Mouse (Mus musculus) embryonic stem cell, embryonic (primary cell): ENCODE data around the gene Anxa11.
"Not testable (repeated sequence)": the region's sequence is repeated elsewhere in the genome, so short reads cannot be mapped to it uniquely, and the experiment has no call there.

ENCODE experiments used
- CTCF ChIA-PET, 4 experiments: fragments of 300-600 bp in 2 of 4; fragments of 350-600 bp in 2 of 4; sonication (Branson Sonifier 250); formaldehyde crosslinking; loops; one replicate each; lab custom pipeline; 2022; ENCODE audit warnings: inconsistent platforms in 2 of 4; lab: Charles Lee
- POLR2A ChIA-PET, 4 experiments: fragments of 300-600 bp in 2 of 4; fragments of 350-600 bp in 2 of 4; sonication (Branson Sonifier 250); formaldehyde crosslinking; loops; one replicate each; lab custom pipeline; 2022; ENCODE audit warnings: antibody characterized with exemption in 4 of 4, inconsistent platforms in 1 of 4; lab: Charles Lee

The Anxa11 gene

GRCm38 (mm10) chr14:25841991-25842687 lies at the start of gene Anxa11:
Gene Anxa11 (plus strand): TSS chr14:25842156.
- POLR2A ChIA-PET = interaction anchor here (0.6 to 6.1 kb wide), 71 partner anchors 7 to 1588 kb away, joined by 3 to 86 read pairs (median 5); partner anchors contain the start of genes Ppif (in 1 of the 4), Slmap (in 1 of the 4) and Zcchc24 (in 1 of the 4)
- CTCF ChIA-PET = interaction anchor here (0.5 to 2.2 kb wide), 12 partner anchors 9 to 277 kb away, joined by 3 to 20 read pairs (median 4); no protein-coding TSS in a partner anchor

- CTCF ChIA-PET = interaction anchor here in 2 of 4 experiments (0.5 to 1.2 kb wide), 2 partner anchors 12 to 16 kb away, joined by 4 read pairs; no protein-coding TSS in a partner anchor
- POLR2A ChIA-PET = interaction anchor here in 3 of 4 experiments (0.8 to 1.5 kb wide), 4 partner anchors 9 to 55 kb away, joined by 3 to 4 read pairs (median 3); partner anchors contain the start of gene Zcchc24 (in 1 of the 3)
Observed at GRCm38 (mm10) chr14:25794331-25794730, 47.6 kb upstream of the Anxa11 start.

DNA sequence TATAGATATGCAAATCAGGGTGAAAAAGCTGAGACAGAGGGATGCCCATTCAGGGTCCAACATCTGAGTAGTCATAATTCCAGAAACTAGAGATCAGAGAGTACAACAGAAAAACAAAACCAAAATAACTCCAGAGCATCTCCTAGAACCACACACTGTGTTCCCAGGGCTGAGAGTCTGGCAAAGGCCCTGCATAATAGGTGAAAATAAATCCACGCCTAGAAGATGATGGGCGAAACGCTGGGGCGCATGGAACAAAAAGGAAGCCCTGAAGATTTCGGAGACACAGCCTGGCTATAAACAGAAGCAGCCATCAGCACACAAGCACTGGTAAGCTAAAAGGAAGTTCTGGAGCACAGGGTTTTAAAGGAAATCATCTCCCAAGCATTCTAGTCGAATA lies 46.9 kb upstream of the Anxa11 start:
- CTCF ChIA-PET = interaction anchor here in 1 of 4 experiments (1.2 kb wide), 1 partner anchor 15 kb away, joined by 4 read pairs; no protein-coding TSS in a partner anchor
- POLR2A ChIA-PET = interaction anchor here in 2 of 4 experiments (0.7 to 1.5 kb wide), 5 partner anchors 12 to 74 kb away, joined by 3 to 4 read pairs (median 3); partner anchors contain the start of gene Zcchc24 (in 1 of the 2)

GRCm38 (mm10) chr14:25795561-25796174 lies 46.3 kb upstream of the Anxa11 start:
- POLR2A ChIA-PET = interaction anchor here in 2 of 4 experiments (1.0 to 1.1 kb wide), 2 partner anchors 11 to 73 kb away, joined by 4 read pairs; no protein-coding TSS in a partner anchor
- CTCF ChIA-PET = no interaction called here

GRCm38 (mm10) chr14:25796619-25797018 lies 45.3 kb upstream of the Anxa11 start:
- CTCF ChIA-PET = no interaction called here
- POLR2A ChIA-PET = interaction anchor here in 1 of 4 experiments (0.6 kb wide), 1 partner anchor 10 kb away, joined by 5 read pairs; no protein-coding TSS in a partner anchor

GRCm38 (mm10) chr14:25800166-25800960 lies 41.6 kb upstream of the Anxa11 start:
- POLR2A ChIA-PET = interaction anchor here in 3 of 4 experiments (0.5 to 1.8 kb wide), 10 partner anchors 15 to 802 kb away, joined by 3 to 8 read pairs (median 4); partner anchors contain the start of genes Anxa11 (in 1 of the 3) and Zcchc24 (in 1 of the 3)
- CTCF ChIA-PET = interaction anchor here (0.5 to 2.3 kb wide), 64 partner anchors 9 to 1205 kb away, joined by 3 to 14 read pairs (median 4); partner anchors contain the start of gene Zcchc24 (in 2 of the 4)

GRCm38 (mm10) chr14:25802511-25802910 lies 39.4 kb upstream of the Anxa11 start:
- ChIA-PET POLR2A (interaction anchor here in 2 of 4 experiments (0.6 to 1.3 kb wide), 3 partner anchors 10 to 876 kb away, joined by 3 to 4 read pairs (median 3); no protein-coding TSS in a partner anchor), CTCF (interaction anchor here in 1 of 4 experiments (0.7 to 1.2 kb wide), 2 partner anchors 16 to 539 kb away, joined by 4 read pairs; no protein-coding TSS in a partner anchor)

DNA sequence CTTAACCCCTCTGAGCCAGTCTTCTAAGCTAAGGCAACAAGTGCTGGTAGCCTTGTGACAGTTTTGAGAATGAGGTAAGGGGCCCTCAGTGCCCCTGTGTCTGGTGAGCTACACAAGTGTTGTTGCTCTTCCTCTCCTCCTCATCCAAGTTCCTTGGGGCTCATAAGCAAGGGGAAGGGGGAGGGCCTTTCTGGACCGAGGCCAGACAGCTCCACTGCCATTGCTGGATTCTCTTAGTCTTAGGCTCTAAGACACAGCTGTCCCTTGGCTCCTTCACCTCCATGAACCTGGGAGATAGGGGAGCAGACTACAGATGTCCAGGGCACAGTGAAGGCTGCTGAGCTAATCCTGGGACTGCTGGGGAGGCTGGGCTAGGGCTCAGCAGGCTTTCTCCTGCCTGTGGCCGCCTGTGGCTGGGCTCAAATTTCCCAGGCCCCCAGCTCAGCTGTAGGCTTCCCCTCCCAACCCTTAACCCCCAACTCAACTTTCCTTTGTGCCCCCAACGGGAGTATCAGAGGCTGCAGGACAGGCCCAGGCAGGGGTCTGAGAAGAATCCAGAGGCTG lies 38.6 kb upstream of the Anxa11 start:
- ChIA-PET CTCF (interaction anchor here in 1 of 4 experiments (1.2 kb wide), 1 partner anchor 15 kb away, joined by 4 read pairs; no protein-coding TSS in a partner anchor), POLR2A (interaction anchor here in 2 of 4 experiments (1.0 to 1.5 kb wide), 5 partner anchors 9 to 143 kb away, joined by 3 to 5 read pairs (median 3); partner anchors contain the start of gene Anxa11 (in 1 of the 2))

DNA sequence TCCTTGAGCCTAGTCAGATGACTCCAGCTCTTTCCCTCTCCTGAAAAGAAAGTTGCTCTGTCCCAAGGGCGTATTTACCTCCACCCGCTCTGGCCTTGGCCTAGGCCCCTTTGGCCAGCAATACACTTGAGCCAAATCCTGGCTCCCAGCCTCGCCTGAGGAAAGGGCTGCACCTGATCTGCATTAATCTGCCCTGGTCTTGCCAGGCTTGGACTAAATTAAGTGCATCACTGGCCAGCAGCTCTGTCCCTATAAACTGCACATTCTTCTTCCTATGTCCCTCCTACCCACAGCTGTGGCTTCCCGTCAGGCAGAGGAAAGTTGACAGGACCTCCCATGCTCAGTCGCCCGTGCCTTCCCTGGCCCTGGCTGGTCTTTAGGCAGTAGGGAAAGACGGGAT lies 36.1 kb upstream of the Anxa11 start:
- CTCF ChIA-PET = interaction anchor here in 2 of 4 experiments (0.7 to 1.9 kb wide), 7 partner anchors 11 to 988 kb away, joined by 3 to 8 read pairs (median 3); no protein-coding TSS in a partner anchor
- POLR2A ChIA-PET = interaction anchor here in 3 of 4 experiments (0.5 to 2.1 kb wide), 12 partner anchors 9 to 63 kb away, joined by 3 to 12 read pairs (median 4); partner anchors contain the start of genes Anxa11 (in 1 of the 3) and Zcchc24 (in 1 of the 3)

- POLR2A ChIA-PET = interaction anchor here in 3 of 4 experiments (0.6 to 2.1 kb wide), 17 partner anchors 10 to 345 kb away, joined by 3 to 12 read pairs (median 4); partner anchors contain the start of gene Anxa11 (in 2 of the 3)
- CTCF ChIA-PET = interaction anchor here in 3 of 4 experiments (0.7 to 1.9 kb wide), 13 partner anchors 8 to 1138 kb away, joined by 3 to 8 read pairs (median 4); no protein-coding TSS in a partner anchor
Observed at GRCm38 (mm10) chr14:25806561-25806960, 35.4 kb upstream of the Anxa11 start.

DNA sequence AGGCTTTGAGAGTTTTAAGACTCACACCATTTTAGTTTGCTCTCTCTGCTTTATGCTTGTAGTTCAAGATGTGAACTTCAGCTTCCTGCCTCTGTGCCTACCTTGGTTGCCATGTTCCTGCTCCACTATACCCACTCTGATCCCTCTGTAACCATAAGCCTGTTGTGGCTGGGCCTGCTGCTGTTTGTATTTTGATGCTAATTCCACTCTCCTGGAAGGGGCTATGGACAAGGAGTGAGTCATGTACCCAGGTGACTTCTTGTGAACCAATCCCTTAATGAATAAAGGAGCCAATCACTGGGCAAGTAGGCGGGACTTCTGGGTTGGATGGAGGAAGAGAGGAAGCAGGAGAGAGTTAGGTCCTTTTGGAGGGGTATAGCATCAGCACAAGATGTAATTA lies 30.9 kb upstream of the Anxa11 start:
- CTCF ChIA-PET = not testable (repeated sequence)
- POLR2A ChIA-PET = interaction anchor here in 1 of 4 experiments (0.7 kb wide), 1 partner anchor 93 kb away, joined by 3 read pairs; no protein-coding TSS in a partner anchor

- POLR2A ChIA-PET = interaction anchor here in 1 of 4 experiments (1.2 to 1.4 kb wide), 2 partner anchors 9 to 28 kb away, joined by 5 read pairs; partner anchors contain the start of gene Anxa11
- CTCF ChIA-PET = interaction anchor here in 2 of 4 experiments (0.6 to 1.3 kb wide), 2 partner anchors 11 to 18 kb away, joined by 3 read pairs; no protein-coding TSS in a partner anchor
Observed at GRCm38 (mm10) chr14:25814140-25814539, 27.8 kb upstream of the Anxa11 start.

DNA sequence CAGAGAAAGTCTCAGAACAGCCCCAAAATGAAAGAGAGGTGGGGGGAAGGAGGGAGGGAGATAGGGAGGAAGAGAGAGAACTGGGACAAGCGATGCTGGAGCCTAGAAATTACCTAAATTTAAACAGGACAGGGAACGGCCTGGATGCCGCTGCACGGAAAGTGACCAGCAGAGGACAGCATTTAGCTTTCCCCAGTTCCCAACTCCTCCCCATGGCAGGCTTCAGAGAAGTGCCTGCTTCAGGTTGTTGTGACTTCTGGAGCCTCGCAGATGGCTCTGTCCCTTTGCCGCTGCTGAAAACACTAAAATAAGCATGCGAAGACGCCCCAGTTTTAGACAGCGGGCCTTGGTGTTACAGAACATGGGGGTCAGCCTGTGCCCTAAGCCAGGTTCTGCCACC lies 25.5 kb upstream of the Anxa11 start:
- ChIA-PET CTCF (interaction anchor here in 3 of 4 experiments (0.7 to 1.0 kb wide), 5 partner anchors 9 to 219 kb away, joined by 3 to 4 read pairs (median 3); no protein-coding TSS in a partner anchor), POLR2A (interaction anchor here in 1 of 4 experiments (0.9 kb wide), 1 partner anchor 10 kb away, joined by 3 read pairs; no protein-coding TSS in a partner anchor)

DNA sequence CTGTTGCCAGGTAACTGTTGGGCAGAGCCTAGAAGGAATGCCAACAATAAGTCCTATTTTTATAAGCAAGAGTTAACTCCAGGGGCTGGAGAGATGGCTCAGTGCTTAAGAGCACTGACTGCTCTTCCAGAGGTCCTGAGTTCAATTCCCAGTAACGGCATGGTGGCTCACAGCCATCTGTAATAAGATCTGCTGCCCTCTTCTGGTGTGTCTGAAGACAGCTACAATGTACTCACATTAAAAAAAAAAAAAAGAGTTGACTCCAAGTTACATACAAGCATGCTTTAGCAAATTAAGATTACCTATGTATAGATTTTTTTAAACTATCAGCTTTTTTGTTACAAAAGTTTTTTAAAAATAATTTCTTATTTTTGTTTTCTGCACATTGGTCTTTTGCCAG lies 19.4 kb upstream of the Anxa11 start:
- ChIA-PET CTCF (no interaction called here), POLR2A (interaction anchor here in 2 of 4 experiments (1.3 to 3.4 kb wide), 2 partner anchors 19 to 20 kb away, joined by 4 to 24 read pairs; partner anchors contain the start of gene Anxa11 (in 1 of the 2))

DNA sequence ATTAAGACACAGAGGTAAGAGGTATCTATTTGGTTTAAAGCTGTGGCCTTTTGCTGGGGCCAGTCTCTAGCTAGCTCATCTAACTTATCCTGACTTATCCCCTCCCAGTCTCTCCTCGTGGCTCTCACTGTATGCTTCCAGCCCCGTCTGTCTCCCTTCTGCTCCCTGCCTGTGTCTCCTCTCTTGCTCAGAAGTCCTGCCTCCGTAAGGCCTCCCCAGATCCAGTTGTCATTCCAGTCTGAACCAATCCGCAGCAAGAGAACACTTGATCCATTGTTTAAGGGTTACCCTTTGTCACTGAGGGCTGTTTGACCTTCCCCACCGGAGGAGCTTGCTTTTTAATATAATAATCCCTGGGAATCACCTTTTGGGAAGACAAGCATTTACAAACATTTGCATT lies 17.0 kb upstream of the Anxa11 start:
- ChIA-PET CTCF (interaction anchor here in 1 of 4 experiments (1.0 to 1.3 kb wide), 2 partner anchors 9 to 25 kb away, joined by 3 to 4 read pairs; no protein-coding TSS in a partner anchor), POLR2A (interaction anchor here (0.6 to 3.4 kb wide), 9 partner anchors 15 to 280 kb away, joined by 3 to 24 read pairs (median 4); partner anchors contain the start of genes Anxa11 (in 3 of the 4) and Zcchc24 (in 1 of the 4))
